Mouse (Mus musculus): Measurements from ENCODE around the gene Arfgef3. TPM values are rescaled to one million over a fixed set of nuclear protein-coding genes. Genes with fewer than 3 reads are reported as not detected.

The Arfgef3 gene
- polyA plus RNA-seq, 1 experiment, result not detected

- 88% methylated on average over 2 of the region's 2 CpGs for whole genome bisulfite sequencing
- no peaks in the 10 kb centered on the region for H3K4me1 ChIP-seq (ENCODE audit: control insufficient read depth, insufficient read depth, low read length)
- no peak overlapping the region for H3K27ac ChIP-seq (ENCODE audit: insufficient read depth, low read depth, low read length)
- no peak overlapping the region for H3K4me3 ChIP-seq (ENCODE audit: insufficient read depth, low read depth, low read length)
- TF ChIP-seq POLR2A (IDR thresholded peaks at IDR 0.05; ENCODE audit: insufficient read depth, low read depth, low read length) (no peak), CTCF (IDR thresholded peaks at IDR 0.05; ENCODE audit: insufficient read depth, low read depth, low read length) (no peak)
Measured at GRCm38 (mm10) chr10:18536889-18537288, 206.9 kb downstream of the Arfgef3 start.

GRCm38 (mm10) chr10:18532293-18532692, 211.5 kb downstream of the Arfgef3 start:
- TF ChIP-seq CTCF (IDR thresholded peaks at IDR 0.05; ENCODE audit: insufficient read depth, low read depth, low read length) (no peak), POLR2A (IDR thresholded peaks at IDR 0.05; ENCODE audit: insufficient read depth, low read depth, low read length) (no peak)
- WGBS, result 74% methylated on average over 8 of the region's 8 CpGs
- no peak overlapping the region for H3K4me3 ChIP-seq (ENCODE audit: insufficient read depth, low read depth, low read length)

More at GRCm38 (mm10) chr10:18532293-18532692, 211.5 kb downstream of the Arfgef3 start:
- peaks cover 1% of the 10 kb centered on the region; the same call in 1 of the 2 replicates for H3K4me1 ChIP-seq (ENCODE audit: control insufficient read depth, insufficient read depth, low read length)
- H3K27ac ChIP-seq (ENCODE audit: insufficient read depth, low read depth, low read length), result no peak overlapping the region

Other genes with a start within 250 kb of the Arfgef3 start
- not detected in 2 replicates for gene Hebp2, start 197.9 kb downstream of the Arfgef3 start, polyA plus RNA-seq (2012; ENCODE audit: insufficient read depth, insufficient read length, low replicate concordance, missing spikeins)
- not detected in 2 replicates for gene Gm4922, start 42.8 kb upstream of the Arfgef3 start, polyA plus RNA-seq (2012; ENCODE audit: insufficient read depth, insufficient read length, low replicate concordance, missing spikeins)
- not detected in 2 replicates for gene Perp, start 101.1 kb upstream of the Arfgef3 start, polyA plus RNA-seq (2012; ENCODE audit: insufficient read depth, insufficient read length, low replicate concordance, missing spikeins)

Measured in olfactory bulb, adult 2 months (tissue).